Mouse (Mus musculus): ENCODE results near the gene Eapp. TPM values are rescaled to one million over a fixed set of nuclear protein-coding genes. Genes with fewer than 3 reads are reported as not detected.
"Not testable (repeated sequence)": the region's sequence is repeated elsewhere in the genome, so short reads cannot be mapped to it uniquely, and the experiment has no call there.

The Eapp gene
- polyA plus RNA-seq, 1 experiment from 2014 or later, result 83.9 TPM

DNA sequence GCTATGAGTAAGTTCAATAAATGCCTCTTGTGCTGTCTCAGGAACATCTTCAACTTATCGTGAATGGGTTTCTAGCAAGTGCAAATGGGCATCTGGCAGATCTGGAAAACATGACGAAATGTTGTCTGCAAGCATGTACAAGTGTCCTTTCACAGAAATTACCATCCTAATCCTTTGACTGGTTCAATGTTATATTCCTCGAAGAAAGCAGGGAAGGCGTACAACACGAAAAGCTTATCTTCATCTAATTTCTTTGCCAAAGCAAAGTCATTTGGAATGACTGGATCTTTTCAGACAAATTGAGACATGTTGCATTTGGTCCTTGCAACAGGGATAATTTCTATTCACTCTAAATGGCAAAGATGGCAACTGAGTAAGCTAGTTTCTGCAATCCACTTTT, 6.6 kb downstream of the Eapp start:
- Histone ChIP-seq H3K9ac (replicated peaks; ENCODE audit: low read depth, low read length) (no peak overlapping the region), H3K27me3 (ENCODE audit: control insufficient read depth, insufficient read depth, low read length) (no peaks in the 10 kb centered on the region), H3K4me1 (ENCODE audit: control insufficient read depth, insufficient read depth, low read length) (0 out of 2 replicates have a peak, but pooled peaks cover 4% of the 10 kb centered on the region), H3K27ac (ENCODE audit: low read depth, low read length) (no peak overlapping the region), H3K4me3 (ENCODE audit: low read depth, low read length) (no peak overlapping the region), H3K4me2 (ENCODE audit: low read depth, low read length) (no peak overlapping the region), H3K9me3 (ENCODE audit: control insufficient read depth, low read length) (no peaks in the 10 kb centered on the region), H3K36me3 (ENCODE audit: control insufficient read depth, insufficient read depth, low read length) (peaks cover 32% of the 10 kb centered on the region)
- ATAC-seq (ENCODE audit: low read depth), result no peak
- WGBS, result 99% methylated on average over 5 of the region's 5 CpGs

DNA sequence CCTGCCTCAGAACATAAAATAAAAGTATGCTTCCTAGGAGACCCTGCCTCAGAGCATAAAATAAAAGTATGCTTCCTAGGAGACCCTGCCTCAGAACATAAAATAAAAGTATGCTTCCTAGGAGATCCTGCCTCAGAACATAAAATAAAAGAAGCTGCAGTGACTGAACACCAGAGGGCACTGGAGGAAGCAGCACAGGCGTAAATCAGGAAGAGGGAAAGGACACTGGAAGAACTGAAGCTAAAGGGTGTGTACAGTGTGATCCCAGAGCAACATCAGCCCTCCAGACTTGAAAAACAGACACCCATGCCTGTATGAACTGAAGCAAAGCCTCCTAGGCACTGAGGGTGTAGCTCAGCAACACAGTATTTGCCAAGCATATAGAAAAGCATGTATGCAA, 12.5 kb downstream of the Eapp start:
- H3K27me3 ChIP-seq (ENCODE audit: control insufficient read depth, insufficient read depth, low read length), result no peaks in the 10 kb centered on the region
- ATAC-seq (ENCODE audit: low read depth), result no peak
- no peaks in the 10 kb centered on the region for H3K9me3 ChIP-seq (ENCODE audit: control insufficient read depth, low read length)
- peaks cover 20% of the 10 kb centered on the region; the same call in 1 of the 2 replicates for H3K36me3 ChIP-seq (ENCODE audit: control insufficient read depth, insufficient read depth, low read length)
- H3K4me1 ChIP-seq (ENCODE audit: control insufficient read depth, insufficient read depth, low read length), result no peaks in the 10 kb centered on the region
- H3K27ac ChIP-seq (ENCODE audit: low read depth, low read length), result no peak overlapping the region
- H3K4me3 ChIP-seq (ENCODE audit: low read depth, low read length), result no peak overlapping the region
- H3K4me2 ChIP-seq (ENCODE audit: low read depth, low read length), result no peak overlapping the region
- no peak overlapping the region for H3K9ac ChIP-seq (replicated peaks; ENCODE audit: low read depth, low read length)
- 16% methylated on average over 1 of the region's 1 CpGs for WGBS

DNA sequence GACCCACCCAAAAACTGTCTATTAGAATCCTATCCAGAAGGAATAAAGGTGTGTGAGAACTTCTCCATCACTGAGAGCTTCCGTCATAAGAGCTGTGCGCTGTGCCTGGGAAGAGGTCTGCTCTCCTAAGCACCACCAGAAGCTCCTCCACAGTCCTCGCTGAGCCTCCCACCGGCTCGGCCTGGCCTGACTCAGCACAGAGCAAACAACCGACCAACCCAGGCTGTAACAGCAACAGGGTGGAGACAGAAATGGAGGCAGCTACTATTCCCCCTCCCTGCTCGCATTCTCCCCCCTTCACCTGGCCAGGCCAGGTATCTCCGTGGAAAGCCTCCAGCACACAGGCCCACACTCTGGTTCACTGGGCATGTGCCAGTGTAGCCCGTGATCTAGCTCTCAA, 19.0 kb downstream of the Eapp start:
- ATAC-seq (ENCODE audit: low read depth), result no peak
- no peak overlapping the region for H3K4me2 ChIP-seq (ENCODE audit: low read depth, low read length)
- H3K9me3 ChIP-seq (ENCODE audit: control insufficient read depth, low read length), result no peaks in the 10 kb centered on the region
- no peak overlapping the region for H3K27ac ChIP-seq (ENCODE audit: low read depth, low read length)
- WGBS, result 94% methylated on average over 9 of the region's 9 CpGs
- peaks cover 29% of the 10 kb centered on the region for H3K36me3 ChIP-seq (ENCODE audit: control insufficient read depth, insufficient read depth, low read length)
- H3K27me3 ChIP-seq (ENCODE audit: control insufficient read depth, insufficient read depth, low read length), result no peaks in the 10 kb centered on the region
- H3K4me3 ChIP-seq (ENCODE audit: low read depth, low read length), result no peak overlapping the region
- no peaks in the 10 kb centered on the region for H3K4me1 ChIP-seq (ENCODE audit: control insufficient read depth, insufficient read depth, low read length)
- H3K9ac ChIP-seq (replicated peaks; ENCODE audit: low read depth, low read length), result no peak overlapping the region

DNA sequence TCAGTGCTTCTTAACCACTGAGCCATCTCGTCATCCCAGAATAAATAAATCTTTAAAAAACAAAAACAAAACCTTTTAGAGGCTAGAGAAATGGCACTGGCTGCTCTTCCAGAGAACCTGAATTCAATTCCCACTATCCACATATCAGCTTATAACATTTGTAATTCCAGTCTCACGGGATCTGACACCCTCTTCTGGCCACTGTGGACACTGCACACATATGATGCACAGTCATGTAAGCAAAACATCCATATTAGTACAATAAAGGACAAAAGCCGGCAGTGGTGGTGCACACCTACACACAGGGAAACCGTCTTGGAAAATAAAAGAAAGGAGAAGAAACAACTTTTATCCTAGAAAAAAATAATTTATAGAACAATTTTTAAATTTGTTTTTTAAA, 20.3 kb downstream of the Eapp start:
- peaks cover 36% of the 10 kb centered on the region for H3K36me3 ChIP-seq (ENCODE audit: control insufficient read depth, insufficient read depth, low read length)
- H3K4me2 ChIP-seq (ENCODE audit: low read depth, low read length), result no peak overlapping the region
- WGBS, result 94% methylated on average over 4 of the region's 4 CpGs
- H3K27ac ChIP-seq (ENCODE audit: low read depth, low read length), result no peak overlapping the region
- ATAC-seq (ENCODE audit: low read depth), result no peak
- no peaks in the 10 kb centered on the region for H3K4me1 ChIP-seq (ENCODE audit: control insufficient read depth, insufficient read depth, low read length)
- no peaks in the 10 kb centered on the region for H3K27me3 ChIP-seq (ENCODE audit: control insufficient read depth, insufficient read depth, low read length)
- no peak overlapping the region for H3K4me3 ChIP-seq (ENCODE audit: low read depth, low read length)
- no peaks in the 10 kb centered on the region for H3K9me3 ChIP-seq (ENCODE audit: control insufficient read depth, low read length)
- H3K9ac ChIP-seq (replicated peaks; ENCODE audit: low read depth, low read length), result no peak overlapping the region

DNA sequence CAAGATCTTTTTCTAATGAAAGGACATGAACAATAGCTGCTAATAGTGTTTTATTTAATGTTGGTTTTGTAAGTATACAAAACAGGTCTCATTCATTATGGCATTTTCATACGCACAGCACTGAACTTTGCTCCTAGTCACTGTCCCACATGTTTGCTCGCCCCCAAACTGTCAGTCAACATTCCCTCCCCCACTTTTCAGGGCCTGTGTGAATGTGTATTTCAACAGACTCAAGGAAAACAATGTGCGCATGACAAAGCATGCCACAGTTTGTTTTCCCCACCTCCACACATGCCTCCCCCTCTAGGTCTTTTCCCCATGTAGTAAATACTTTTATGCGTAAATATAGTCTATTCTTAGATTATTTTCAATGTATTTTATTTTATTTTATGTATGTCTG, 24.4 kb downstream of the Eapp start:
- Histone ChIP-seq H3K27me3 (ENCODE audit: control insufficient read depth, insufficient read depth, low read length) (no peaks in the 10 kb centered on the region), H3K4me3 (ENCODE audit: low read depth, low read length) (no peak overlapping the region), H3K36me3 (ENCODE audit: control insufficient read depth, insufficient read depth, low read length) (peaks cover 21% of the 10 kb centered on the region), H3K9me3 (ENCODE audit: control insufficient read depth, low read length) (no peaks in the 10 kb centered on the region), H3K9ac (replicated peaks; ENCODE audit: low read depth, low read length) (no peak overlapping the region), H3K4me1 (ENCODE audit: control insufficient read depth, insufficient read depth, low read length) (no peaks in the 10 kb centered on the region), H3K27ac (ENCODE audit: low read depth, low read length) (no peak overlapping the region), H3K4me2 (ENCODE audit: low read depth, low read length) (no peak overlapping the region)
- WGBS, result 93% methylated on average over 4 of the region's 4 CpGs
- ATAC-seq (ENCODE audit: low read depth), result no peak

DNA sequence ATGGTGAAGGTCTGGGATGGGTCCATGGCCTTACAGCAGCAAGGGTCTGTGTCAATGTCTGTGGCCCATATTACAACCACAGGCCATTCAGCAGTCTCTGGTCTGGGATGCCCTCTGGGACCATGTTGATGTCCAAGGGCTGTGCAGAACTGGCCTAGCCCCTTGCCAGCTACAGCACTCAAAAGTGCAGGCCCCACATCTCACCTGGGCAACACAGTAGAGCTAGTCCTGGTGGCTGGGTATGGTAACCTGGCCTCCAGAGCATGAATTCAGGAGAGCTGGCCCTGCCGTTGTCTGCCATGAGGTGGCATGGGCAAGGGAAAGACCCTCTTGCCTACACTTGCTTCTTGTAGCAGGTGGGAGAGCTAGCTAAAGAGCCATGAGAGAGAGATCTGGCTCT, 27.6 kb downstream of the Eapp start:
- Histone ChIP-seq H3K36me3 (ENCODE audit: control insufficient read depth, insufficient read depth, low read length) (peaks cover 17% of the 10 kb centered on the region), H3K27ac (ENCODE audit: low read depth, low read length) (no peak overlapping the region), H3K27me3 (ENCODE audit: control insufficient read depth, insufficient read depth, low read length) (no peaks in the 10 kb centered on the region), H3K4me2 (ENCODE audit: low read depth, low read length) (no peak overlapping the region), H3K4me1 (ENCODE audit: control insufficient read depth, insufficient read depth, low read length) (no peaks in the 10 kb centered on the region), H3K9me3 (ENCODE audit: control insufficient read depth, low read length) (no peaks in the 10 kb centered on the region), H3K4me3 (ENCODE audit: low read depth, low read length) (no peak overlapping the region), H3K9ac (replicated peaks; ENCODE audit: low read depth, low read length) (no peak overlapping the region)
- 92% methylated on average over 1 of the region's 1 CpGs for WGBS
- ATAC-seq (ENCODE audit: low read depth), result no peak

DNA sequence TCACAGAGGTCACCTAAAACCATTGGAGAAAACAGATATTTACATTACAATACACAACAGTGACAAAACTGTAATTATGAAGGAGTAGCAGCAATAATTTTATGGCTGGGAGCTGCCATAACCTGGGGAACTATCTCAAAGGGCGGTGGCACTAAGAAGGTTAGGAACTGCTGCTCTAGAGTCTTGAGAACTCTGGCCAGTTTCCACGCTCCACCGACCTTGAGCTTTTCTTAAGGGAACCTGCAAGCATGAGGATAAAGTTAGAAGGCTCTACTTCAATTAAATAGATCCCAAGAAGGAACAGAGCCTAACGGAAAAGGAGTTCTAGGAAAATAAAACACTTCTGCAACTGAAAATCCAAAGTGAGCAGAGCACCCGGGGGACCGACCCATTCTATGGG, 30.2 kb downstream of the Eapp start:
- Histone ChIP-seq H3K36me3 (ENCODE audit: control insufficient read depth, insufficient read depth, low read length) (no peaks in the 10 kb centered on the region), H3K27ac (ENCODE audit: low read depth, low read length) (no peak overlapping the region), H3K27me3 (ENCODE audit: control insufficient read depth, insufficient read depth, low read length) (no peaks in the 10 kb centered on the region), H3K4me3 (ENCODE audit: low read depth, low read length) (no peak overlapping the region), H3K9me3 (ENCODE audit: control insufficient read depth, low read length) (no peaks in the 10 kb centered on the region), H3K9ac (replicated peaks; ENCODE audit: low read depth, low read length) (no peak overlapping the region), H3K4me2 (ENCODE audit: low read depth, low read length) (no peak overlapping the region), H3K4me1 (ENCODE audit: control insufficient read depth, insufficient read depth, low read length) (no peaks in the 10 kb centered on the region)
- WGBS, result 85% methylated on average over 6 of the region's 6 CpGs
- no peak for ATAC-seq (ENCODE audit: low read depth)

DNA sequence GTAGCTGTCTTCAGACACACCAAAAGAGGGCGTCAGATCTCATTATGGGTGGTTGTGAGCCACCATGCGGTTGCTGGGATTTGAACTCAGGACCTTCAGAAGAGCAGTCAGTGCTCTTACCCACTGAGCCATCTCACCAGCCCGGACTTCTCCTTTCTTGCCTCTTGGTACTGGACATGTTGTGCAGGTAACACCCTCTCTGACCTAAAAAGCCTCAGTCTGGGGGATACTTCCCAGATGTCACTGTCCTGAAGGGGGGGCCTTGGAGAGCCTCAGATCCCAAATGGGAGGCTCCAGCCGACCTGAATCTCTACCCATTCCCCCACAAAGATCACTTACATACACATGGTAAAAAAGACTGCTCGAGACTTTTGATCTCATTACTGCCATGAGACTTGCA, 34.2 kb downstream of the Eapp start:
- H3K27ac ChIP-seq (ENCODE audit: low read depth, low read length); H3K27me3 ChIP-seq (ENCODE audit: control insufficient read depth, insufficient read depth, low read length); H3K9me3 ChIP-seq (ENCODE audit: control insufficient read depth, low read length); H3K9ac ChIP-seq (replicated peaks; ENCODE audit: low read depth, low read length); ATAC-seq (ENCODE audit: low read depth); H3K4me2 ChIP-seq (ENCODE audit: low read depth, low read length); H3K4me1 ChIP-seq (ENCODE audit: control insufficient read depth, insufficient read depth, low read length); H3K36me3 ChIP-seq (ENCODE audit: control insufficient read depth, insufficient read depth, low read length); H3K4me3 ChIP-seq (ENCODE audit: low read depth, low read length): not testable (repeated sequence)
- WGBS, result 80% methylated on average over 5 of the region's 5 CpGs

DNA sequence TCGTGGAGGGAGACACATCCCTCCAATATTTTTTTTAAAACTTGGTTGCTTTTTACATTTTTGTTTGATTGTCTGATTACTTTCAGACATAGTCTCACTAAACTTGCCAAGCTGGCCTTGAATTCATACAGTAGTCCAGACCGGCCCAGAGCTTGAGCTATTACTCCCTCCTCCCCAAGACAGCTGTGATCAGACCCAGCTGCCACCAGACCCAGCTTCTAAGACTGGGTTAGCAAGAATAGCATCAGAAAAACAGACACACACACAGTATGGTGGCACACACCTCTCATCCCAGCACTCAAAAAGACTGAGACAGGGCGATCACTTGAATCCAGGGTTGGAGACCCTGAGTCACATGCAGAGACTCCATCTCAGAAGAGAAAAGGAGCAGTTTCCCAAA, 35.8 kb downstream of the Eapp start:
- H3K27me3 ChIP-seq (ENCODE audit: control insufficient read depth, insufficient read depth, low read length), result no peaks in the 10 kb centered on the region
- no peak overlapping the region for H3K27ac ChIP-seq (ENCODE audit: low read depth, low read length)
- no peak overlapping the region for H3K9ac ChIP-seq (replicated peaks; ENCODE audit: low read depth, low read length)
- H3K4me2 ChIP-seq (ENCODE audit: low read depth, low read length), result no peak overlapping the region
- peaks cover under 1% of the 10 kb centered on the region for H3K4me1 ChIP-seq (ENCODE audit: control insufficient read depth, insufficient read depth, low read length)
- no peak overlapping the region for H3K4me3 ChIP-seq (ENCODE audit: low read depth, low read length)
- no peak for ATAC-seq (ENCODE audit: low read depth)
- no peaks in the 10 kb centered on the region for H3K36me3 ChIP-seq (ENCODE audit: control insufficient read depth, insufficient read depth, low read length)
- 90% methylated on average over 3 of the region's 3 CpGs for WGBS
- H3K9me3 ChIP-seq (ENCODE audit: control insufficient read depth, low read length), result no peaks in the 10 kb centered on the region

Measured in neural tube, embryonic 14.5 days (tissue).